Mouse (Mus musculus) urinary bladder, adult 18-20 months (tissue): ENCODE results near the gene Stard8.
"Not testable (repeated sequence)": the region's sequence is repeated elsewhere in the genome, so short reads cannot be mapped to it uniquely, and the experiment has no call there.

ENCODE experiments used
- DNase-seq, 2 experiments: peaks; one replicate each; pipeline ENCODE4 v3.0.0; 2022; ENCODE audit warnings: low spot score in 2 of 2, mixed read lengths in 2 of 2

Stard8 gene

DNA sequence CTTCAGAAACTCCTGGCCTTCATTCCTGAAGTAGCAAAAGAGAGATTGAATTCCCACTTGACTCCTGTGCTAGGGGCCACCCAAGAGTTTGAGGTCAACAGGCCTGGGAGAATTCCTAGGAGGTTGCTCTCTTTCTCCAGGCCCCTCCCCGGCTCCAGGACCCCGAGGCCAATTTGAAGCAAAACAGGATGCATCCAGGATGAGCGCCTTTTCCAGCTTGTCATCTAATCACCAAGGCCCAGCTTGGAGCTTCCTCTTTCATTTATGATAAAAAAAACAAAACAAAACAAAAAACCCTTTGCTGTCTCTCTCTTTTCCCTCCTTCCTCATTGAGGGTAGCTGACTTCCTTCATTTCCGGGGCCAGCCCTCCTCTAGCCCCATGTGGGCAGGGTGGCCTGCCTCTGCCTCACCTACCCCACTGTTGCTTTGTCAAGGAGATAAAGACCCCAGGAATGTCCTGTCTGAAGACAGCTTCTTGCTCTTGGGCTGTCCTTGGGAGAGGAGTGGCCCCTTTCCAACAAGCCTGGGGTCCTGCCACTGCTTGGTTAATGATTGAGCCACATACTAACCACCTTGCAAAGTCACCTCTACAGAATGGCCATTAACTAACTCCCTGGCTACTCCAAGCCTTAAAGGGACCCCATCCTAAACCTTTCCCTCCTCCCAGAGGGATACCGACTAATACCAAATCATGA, 43.5 kb downstream of the Stard8 start:
- no peak for DNase-seq

DNA sequence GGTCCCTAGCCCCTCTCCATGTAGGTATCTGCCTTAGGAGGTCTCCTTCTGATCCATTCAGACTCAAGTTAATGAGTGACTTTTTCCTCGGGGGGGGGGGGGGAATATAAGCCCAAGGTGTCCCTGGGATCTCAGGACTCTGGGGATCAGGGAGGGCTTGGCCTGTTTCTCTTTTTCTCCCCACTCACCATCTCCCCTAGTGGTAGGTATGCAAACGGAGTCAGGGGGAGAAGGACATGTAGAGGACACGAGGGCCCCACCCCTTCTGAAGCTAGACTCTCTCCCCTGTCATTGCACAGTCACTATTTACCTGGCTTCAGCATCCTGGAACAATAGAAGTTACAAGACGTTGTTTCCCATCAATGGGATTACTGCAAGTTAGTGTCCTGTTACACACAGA, 45.1 kb downstream of the Stard8 start:
- no peak for DNase-seq

DNA sequence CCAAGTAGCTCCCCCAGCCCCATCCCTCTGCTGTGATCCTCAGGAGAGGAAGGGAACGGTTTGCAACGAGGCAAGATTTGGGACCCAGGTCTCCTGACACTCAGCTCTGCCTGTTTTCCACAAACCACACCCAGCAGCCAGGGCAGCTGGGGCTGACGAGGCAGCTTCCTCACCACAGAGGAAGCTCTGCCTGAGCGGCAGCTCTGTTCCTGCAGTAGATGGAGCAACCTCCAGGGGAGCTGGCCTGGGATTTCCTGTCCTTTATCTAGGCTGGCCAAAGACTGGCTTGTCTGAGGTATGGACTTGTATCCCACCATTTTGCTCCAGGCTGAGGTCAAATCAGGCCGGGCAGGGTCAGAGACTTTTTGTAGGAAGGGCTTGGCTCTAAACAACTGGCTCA, 46.2 kb downstream of the Stard8 start:
- no peak for DNase-seq

DNA sequence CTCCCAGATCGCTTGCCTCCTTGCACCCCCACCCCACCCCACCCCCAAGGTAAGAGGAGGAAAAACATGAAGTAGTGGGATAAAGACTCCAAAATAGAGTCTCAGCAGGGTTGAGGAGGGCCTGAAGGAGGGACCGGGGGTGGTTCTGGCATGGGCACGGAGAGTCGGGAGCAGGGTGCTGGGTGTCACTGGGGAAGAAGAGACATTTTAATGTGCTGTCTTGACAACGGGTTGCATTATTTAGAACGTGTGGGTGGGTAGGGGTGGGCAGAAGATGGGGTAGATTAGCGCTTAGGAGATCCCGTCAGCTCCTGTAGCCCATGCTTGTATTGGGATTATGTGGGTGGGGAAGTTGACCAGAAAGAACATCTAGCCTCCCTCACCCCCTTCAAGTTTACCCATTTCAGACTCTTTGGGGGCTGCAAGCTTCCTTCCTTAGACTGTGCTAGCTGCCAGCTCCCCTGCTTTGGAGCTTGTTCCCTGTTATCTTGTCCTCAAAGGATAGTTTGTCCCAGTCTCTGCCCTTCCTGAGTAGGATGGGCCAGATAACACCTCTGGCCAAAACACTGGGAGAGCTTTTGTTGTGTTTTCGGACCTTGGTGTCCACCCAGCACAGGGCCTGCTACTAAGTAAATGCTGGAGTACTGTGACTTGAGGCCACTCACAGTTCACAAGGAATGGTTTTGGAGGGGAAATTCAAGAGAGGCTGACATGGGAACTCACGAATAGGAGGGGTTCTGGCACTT, 47.9 kb downstream of the Stard8 start:
- DNase-seq, result no peak

DNA sequence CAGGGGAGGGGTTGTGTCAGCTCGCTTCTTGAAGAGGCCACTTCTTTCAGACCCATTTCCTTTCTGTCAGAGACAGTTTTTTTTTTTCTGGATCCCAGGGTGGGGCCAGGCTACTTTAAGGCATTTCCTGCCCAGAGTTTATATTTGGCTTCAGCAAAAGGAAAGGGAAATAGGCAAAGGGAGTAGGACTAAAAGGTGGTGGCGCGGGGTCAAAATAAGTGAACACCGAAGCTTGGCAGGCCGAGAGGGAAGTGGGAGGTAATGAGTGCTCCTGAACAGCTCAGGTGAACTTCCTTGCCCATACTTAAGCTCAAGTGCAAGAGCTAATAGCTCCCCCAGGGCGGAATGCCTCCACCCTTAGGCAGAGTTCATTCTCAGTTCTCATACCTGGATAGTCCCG, 49.2 kb downstream of the Stard8 start:
- DNase-seq, result no peak

DNA sequence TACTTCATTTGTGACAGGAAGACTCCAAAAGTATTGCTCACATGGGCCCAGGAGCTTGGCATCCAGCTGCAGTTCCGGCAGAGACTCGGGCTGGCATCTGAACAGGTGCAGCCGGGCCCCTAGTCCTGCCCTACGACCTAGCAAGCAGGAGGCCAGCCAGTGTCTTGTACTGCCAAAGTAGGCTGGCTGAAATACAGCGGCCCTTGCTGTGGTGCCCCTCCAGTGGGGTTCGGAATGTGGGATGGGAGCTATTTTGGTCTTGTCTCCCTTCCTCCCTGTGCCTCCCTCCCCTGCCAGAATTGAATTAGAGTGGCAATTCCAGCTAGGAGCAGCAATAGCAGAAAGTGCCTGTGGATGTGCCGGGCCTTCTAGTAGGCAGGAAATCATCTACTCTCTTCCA, 51.5 kb downstream of the Stard8 start:
- DNase-seq, result no peak

DNA sequence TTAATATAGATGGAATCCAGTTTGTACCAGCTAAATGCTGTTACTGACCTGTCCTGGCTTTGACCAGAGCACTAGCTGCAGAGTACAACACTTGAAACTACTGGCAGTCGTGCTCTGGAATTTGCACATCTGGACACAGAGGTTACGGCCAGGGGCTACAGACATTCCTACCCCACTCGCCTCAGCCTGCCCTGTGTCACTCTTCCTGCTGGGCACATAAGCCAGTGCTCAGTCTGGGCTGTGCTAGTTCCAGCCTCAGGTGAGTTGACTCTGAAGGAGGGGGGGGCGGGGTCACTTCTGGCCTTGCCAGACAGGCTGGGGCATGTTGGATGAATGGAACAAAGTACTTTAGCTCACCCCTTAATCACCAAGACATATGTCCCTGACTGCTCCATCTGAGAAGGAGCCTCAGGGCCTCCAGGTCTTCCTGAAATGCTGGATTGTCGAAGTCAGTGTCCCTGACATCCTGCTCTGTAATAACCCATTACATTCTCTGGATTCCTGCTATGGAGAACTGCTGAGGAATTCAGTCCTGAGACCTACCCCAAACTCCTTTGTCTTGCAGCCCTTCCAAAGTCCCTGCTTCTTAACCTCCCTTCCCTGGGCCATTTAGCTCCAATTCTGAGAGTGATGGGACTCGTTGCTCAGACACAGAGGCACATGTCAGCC, 54.9 kb downstream of the Stard8 start:
- DNase-seq, result no peak

DNA sequence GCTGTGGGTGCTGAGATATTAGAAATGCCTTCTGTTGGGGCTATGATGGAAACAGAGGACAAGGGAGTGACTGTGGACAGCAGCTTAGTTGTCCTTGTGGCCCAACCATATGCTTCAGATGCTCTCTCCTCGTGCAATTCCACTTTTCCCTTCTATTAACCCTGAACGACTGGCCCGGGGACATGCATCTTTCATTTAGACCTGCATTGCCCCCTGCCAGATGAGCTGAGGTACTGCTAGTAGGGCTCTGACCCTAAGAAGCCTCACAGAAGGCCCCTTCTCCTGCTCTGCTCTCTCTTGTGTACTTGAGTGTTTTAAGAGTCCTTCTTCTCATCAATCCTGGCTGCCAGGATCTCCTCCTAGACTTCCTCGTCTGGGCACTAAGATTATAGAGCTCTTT, 56.1 kb downstream of the Stard8 start:
- no peak for DNase-seq

DNA sequence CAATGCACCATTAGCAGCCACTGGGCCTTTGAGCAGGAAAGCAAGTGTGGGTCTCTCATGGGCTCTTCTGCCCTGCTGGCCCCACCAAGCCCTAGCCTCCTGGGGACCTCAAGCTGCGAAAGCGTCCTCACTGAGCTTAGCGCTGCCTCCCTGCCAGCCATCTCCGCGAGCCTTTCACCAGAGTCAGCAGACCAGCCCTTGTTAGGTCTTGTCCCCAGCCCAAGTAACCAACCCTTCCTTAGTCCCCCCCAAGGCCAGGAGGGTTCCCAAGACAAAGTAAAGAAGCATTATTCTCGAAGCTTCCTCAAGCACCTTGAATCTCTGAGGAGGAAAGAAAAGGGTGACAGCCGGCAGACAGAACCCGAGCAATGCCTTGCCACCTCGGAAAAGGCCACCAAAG, 62.5 kb downstream of the Stard8 start:
- DNase-seq, result no peak

DNA sequence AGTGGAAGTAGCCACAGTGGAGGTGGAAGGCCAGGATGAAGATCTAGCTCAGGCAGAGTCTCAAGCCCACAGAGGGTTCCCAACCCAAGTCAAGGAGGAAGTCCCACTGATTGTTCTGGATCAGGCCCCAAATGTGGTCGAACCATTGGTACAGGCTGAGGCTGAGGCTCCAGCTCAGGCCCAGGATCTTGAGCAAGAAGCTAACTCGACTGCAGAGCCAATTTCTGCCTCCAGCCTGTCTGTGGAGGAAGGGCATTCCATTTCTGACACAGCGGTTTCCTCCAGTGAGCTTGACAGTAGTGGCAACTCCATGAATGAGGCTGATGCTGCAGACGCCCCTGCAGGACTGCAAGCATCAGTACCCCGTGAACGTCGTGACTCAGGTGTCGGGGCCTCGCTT, 63.5 kb downstream of the Stard8 start:
- DNase-seq, result no peak

DNA sequence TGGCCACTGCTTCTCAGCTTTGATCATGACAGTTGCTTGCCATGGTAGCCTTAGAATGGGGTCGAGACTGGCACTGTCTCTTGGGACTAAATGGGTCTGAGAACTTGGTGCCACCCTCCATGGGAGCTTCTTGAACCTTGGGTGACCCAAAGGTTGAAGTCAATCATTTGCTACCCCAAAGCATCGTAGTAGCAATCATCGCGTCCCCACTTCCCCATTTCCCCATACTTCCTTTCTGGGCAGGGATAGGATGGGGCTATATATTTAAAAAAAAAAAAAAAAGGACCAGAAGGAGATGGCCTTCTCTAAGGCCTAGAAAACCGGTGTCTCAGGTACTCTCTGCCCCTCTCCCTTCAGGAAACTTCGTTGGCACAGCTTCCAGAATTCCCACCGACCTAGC, 64.2 kb downstream of the Stard8 start:
- DNase-seq, result no peak

DNA sequence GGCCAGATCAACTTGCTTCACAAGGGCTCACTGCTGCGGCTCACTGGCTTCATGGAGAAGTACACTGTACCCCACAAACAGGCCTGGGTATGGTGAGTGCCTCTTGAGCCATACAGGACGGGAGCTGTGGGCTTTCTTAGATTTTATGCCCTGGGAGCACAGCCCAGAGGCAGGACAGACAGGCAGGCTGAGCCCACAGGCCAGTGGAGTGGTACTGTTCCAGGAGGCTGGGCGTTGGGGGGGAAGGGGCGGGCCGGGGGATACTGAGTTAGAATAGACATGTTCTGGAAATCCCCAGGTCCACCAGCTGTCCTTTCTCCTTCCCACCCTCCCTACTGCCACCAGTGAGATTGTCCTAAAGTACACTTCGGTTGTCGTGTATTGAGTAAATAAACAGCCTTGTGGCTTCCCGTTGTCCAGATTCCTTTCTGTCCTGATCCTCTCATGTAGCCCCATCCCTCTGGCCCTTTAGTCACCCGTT, 64.7 kb downstream of the Stard8 start:
- DNase-seq, result no peak

DNA sequence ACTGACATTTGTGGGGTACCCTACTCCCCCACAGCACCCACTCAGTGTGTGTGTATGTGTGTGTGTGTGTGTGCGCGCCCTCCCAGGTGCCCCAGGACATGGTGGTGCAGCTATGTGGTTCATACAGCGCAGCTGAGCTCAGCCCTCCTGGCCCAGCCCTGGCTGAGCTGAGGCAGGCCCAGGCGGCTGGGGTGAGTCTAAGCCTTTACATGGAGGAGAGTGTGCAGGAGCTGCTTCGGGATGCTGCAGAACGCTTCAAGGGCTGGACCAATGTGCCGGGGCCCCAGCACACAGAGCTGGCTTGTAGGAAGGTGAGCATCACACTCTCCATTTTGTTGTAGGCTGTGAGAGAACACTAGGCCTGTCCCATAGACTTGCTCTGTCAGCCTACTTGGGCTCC, 68.1 kb downstream of the Stard8 start:
- DNase-seq, result no peak

DNA sequence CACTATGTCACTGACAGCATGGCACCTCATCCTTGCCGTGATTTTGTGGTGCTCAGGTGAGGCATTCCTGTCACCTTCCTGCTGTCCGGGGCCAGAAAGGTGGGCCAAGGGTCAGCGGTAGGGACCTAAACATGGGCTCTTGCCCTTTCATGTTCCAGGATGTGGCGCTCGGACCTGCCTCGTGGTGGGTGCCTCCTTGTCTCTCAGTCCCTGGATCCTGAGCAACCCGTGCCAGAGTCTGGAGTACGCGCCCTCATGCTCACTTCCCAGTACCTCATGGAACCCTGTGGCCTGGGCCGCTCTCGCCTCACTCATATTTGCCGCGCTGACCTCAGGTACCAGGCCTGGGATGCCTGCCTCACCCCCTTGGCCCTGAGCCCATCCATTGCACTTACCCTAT, 69.5 kb downstream of the Stard8 start:
- DNase-seq, result no peak

DNA sequence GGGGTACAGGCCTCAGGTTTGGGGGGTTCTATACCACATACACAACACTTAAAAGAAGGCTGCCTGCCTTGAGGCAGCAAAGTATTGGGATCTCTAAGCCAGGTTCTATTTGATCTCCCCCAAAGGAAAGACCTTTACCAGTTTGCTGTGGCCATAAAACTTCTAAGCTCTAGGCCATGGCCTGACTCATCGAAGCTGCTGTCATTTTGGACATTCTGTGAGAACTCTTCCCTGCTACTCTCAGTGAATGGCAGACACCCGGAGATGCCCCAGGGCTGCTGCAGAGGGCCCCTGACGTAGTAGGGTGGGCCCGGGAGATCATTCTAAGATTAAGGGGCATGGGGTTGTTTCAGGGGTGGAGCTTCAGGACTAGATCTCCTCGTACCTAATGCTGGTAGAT, 72.1 kb downstream of the Stard8 start:
- no peak for DNase-seq

DNA sequence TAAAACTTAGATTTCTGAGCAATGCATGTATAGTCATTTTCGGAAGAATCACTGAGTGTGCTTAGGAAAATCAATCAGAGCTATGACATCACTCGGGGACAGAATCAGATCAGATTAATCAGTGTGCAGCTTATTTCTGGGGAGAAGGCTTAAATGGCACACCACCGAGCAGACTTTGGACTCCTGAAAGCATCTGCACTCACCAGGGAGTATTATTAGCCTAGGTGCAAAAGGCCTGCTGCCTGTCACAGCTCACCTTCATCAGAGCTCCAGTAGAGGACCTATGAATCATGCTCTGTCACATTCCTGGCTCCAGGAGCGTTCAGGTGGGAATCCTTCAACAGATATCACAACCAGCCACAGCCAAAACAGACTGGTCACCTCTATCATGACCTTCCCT, 73.4 kb downstream of the Stard8 start:
- DNase-seq, result no peak

DNA sequence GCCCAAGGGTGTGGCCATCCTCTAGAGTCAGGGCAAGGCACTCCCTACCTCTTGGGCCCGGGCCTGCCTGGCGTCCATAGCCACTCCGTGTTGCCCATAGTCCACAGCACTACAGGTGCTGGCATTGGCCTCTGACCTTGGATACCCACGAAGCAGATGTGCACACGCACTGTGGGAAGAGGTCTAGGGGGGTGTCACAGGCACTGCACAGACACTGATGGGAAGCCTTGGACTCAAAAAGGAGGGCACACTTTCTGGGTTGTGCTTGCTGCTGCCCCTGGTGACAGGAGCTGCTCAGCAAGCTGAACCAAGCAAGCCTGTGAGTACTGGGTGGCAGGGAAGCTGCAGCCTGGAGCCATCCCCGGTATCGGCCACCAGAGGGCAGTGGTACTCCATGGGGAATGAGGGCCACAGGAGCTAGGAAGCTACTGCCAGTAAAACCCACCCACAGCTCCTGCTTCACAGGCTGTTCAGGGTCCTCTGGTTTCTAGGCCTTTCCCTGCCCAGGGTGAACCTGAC, 75.4 kb downstream of the Stard8 start:
- not testable (repeated sequence) for DNase-seq

DNA sequence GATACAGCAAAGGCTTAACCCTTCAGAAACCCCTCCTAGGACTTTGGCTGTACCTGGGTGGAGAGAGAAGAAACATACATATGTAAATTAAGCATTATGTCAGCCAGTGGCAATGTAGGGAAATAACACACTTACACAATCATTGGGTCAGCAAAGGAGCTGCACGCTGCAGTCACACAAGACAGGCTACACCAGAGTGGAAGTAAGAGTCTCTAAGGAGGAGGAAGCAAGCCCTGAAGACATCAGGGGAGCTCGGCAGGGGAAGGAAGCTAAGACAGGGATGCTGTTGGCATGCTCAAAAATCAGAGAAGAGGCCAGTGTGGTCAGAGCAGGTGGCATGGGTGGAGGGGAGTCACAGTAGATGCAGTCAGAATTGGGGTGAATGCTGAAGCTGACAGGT, 89.7 kb downstream of the Stard8 start:
- DNase-seq, result no peak

DNA sequence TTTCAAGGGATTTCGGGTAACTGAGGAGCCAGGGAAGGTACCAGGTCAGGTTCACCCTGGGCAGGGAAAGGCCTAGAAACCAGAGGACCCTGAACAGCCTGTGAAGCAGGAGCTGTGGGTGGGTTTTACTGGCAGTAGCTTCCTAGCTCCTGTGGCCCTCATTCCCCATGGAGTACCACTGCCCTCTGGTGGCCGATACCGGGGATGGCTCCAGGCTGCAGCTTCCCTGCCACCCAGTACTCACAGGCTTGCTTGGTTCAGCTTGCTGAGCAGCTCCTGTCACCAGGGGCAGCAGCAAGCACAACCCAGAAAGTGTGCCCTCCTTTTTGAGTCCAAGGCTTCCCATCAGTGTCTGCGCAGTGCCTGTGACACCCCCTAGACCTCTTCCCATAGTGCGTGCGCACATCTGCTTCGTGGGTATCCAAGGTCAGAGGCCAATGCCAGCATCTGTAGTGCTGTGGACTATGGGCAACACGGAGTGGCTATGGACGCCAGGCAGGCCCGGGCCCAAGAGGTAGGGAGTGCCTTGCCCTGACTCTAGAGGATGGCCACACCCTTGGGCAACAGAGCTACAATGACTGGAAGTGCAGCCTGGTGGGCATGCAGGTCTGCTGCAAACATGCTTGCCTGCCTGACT, 108.2 kb downstream of the Stard8 start:
- DNase-seq, result not testable (repeated sequence)

DNA sequence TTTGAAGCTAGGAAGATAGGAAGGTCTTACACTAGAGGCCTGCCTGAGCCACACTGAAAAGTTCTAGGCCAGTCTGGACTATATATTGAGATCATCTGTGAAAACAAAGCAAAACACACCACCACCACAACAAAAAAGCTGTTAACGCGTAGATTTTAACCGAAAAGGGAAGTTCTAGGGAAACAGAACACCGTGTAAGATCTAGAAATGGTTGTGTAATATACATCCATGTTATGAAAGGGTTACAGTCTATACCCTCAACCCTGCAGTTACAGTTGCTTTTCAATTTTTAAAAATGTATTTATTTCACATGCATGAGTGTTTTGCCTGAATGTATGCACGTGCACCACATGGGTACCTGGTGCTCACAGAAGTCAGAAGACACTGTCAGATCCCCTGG, 116.5 kb downstream of the Stard8 start:
- DNase-seq, result no peak
